Mouse (Mus musculus): ENCODE results near the gene Dip2a.

DNA sequence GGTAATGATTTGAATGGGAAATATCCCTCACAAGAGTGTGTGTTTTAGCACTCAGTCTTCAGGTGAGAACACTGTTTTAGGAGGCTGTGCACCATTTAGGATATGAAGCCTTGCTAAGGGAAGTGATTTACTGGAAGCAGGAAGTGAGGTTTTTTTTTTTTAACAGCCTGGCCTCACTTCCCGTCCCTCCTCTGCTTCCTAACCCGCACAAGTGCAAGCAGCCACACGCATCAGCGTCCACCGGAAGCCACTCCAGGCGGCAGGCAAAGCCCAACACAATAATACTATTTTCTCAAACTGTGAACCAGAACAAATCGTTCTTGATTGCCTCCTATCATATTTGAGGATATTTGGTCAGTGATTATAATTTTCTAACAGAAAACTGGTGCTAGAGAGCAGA lies 6.9 kb upstream of the Dip2a start:
- TF ChIP-seq CTCF (IDR thresholded peaks at IDR 0.05) (no peak), EP300 (IDR thresholded peaks at IDR 0.05; ENCODE audit: insufficient read depth, low read depth, low read length) (no peak)

Data from heart, adult 2 months (tissue).